Mouse (Mus musculus) hindbrain, postnatal 0 days (tissue): Measurements from ENCODE around the gene Ascl4. TPM values are rescaled to one million over a fixed set of nuclear protein-coding genes. Genes with fewer than 3 reads are reported as not detected.

ENCODE experiments used
- ATAC-seq: fragments of 200-750 bp; cut with Nextera tagmentation; 2 replicates; pipeline ENCODE4 v1.8.0; 2017; ENCODE audit warnings: mild to moderate bottlenecking, moderate TSS enrichment, moderate library complexity
- DNase-seq: peaks from one replicate; pipeline ENCODE4 v3.0.0-alpha.2; 2015; ENCODE audit warnings: low spot score
- H3K27ac ChIP-seq: fragments of 300-500 bp; sonication (generic); 2 replicates; pipeline ENCODE4 v1.5.1; 2014; ENCODE audit warnings: mild to moderate bottlenecking
- H3K27me3 ChIP-seq: fragments of 300-500 bp; sonication (generic); 2 replicates; pipeline ENCODE4 v1.6.1; 2014; ENCODE audit warnings: low read length, mixed read lengths; ENCODE audit not compliant: insufficient read depth
- H3K36me3 ChIP-seq: fragments of 300-500 bp; sonication (generic); 2 replicates; pipeline ENCODE4 v1.6.1; 2014; ENCODE audit warnings: low read length, mixed read lengths; ENCODE audit not compliant: insufficient read depth
- H3K4me1 ChIP-seq: fragments of 300-500 bp; sonication (generic); 2 replicates; pipeline ENCODE4 v1.6.1; 2014; ENCODE audit warnings: antibody characterized with exemption, low read length, mixed read lengths; ENCODE audit not compliant: insufficient read depth
- H3K4me2 ChIP-seq: fragments of 300-500 bp; sonication (generic); 2 replicates; pipeline ENCODE4 v1.6.1; 2014; ENCODE audit warnings: low read depth, mild to moderate bottlenecking, low read length, moderate library complexity, mixed read lengths
- H3K4me3 ChIP-seq: fragments of 300-500 bp; sonication (generic); 2 replicates; pipeline ENCODE4 v1.5.1; 2014; ENCODE audit warnings: low read length
- H3K9ac ChIP-seq: fragments of 300-500 bp; sonication (generic); replicated peaks from 2 replicates; pipeline ENCODE4 v1.6.1; 2014; ENCODE audit warnings: mild to moderate bottlenecking, low read length, moderate library complexity, mixed read lengths
- H3K9me3 ChIP-seq: fragments of 300-500 bp; sonication (generic); 2 replicates; pipeline ENCODE4 v1.6.1; 2016; ENCODE audit warnings: low read length, mixed read lengths
- CTCF ChIP-seq: IDR thresholded peaks from 2 replicates; pipeline ENCODE4 v1.5.1; 2016; ENCODE audit warnings: antibody characterized with exemption, control low read depth, low read depth
- WGBS: fragments of 180-500 bp; shearing (Covaris S2); extraction: QIAGEN DNeasy Blood & Tissue Kit; methylation state at CpG from one replicate; pipeline ENCODE4 v1.1.7; 2014; 5-methylcytosine and 5-hydroxymethylcytosine counted together
- polyA plus RNA-seq: library from polyadenylated mRNA; unstranded; fragments of >200 nt; fragmentation: Nextera tagmentation; extraction: Ambion mirVana; gene quantifications from 2 replicates; pipeline ENCODE4 v1.2.1, GENCODE M21; 2015
- total RNA-seq: library from RNA; depleted of rRNA; stranded (reverse); fragments of >200 nt; gene quantifications from 2 replicates; pipeline ENCODE4 v1.2.3, GENCODE M21; 2014

Ascl4 gene
- total and polyA plus RNA-seq, 2 experiments from 2014 or later = 0.25 to 0.42 TPM

DNA sequence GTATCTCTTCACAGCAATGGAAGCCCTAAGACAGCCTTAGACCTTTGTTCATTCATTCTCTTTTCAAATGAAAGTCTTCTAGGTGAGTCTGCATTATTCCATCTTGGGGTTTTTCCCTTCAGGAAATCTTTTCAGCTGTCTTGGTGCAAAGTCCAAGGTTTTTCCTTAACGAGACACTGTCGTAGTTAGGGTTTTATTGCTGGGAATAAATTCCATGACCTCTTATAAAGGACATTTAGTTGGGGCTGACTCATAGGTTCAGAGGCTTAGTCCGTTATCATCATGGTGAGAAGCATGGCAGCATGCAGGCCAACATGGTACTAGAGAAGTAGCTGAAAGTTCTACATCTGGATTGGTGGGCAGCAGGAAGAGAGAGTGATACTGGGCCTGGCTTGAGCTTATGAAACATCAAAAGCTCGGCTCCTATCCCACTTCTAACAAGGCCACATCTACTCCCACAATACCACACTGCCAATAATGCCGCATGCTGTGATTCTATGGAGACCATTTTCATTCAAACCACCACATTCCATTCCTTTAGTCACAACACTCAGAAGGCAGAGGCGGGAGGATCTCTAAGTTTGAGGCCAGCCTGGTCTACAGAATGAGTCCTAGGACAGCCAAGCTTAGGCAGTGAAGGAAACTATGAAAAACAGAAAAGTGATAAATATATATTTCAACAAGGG, 8.9 kb downstream of the Ascl4 start:
- WGBS = 96% methylated on average over 6 of the region's 6 CpGs
- H3K9ac ChIP-seq = no peak overlapping the region

DNA sequence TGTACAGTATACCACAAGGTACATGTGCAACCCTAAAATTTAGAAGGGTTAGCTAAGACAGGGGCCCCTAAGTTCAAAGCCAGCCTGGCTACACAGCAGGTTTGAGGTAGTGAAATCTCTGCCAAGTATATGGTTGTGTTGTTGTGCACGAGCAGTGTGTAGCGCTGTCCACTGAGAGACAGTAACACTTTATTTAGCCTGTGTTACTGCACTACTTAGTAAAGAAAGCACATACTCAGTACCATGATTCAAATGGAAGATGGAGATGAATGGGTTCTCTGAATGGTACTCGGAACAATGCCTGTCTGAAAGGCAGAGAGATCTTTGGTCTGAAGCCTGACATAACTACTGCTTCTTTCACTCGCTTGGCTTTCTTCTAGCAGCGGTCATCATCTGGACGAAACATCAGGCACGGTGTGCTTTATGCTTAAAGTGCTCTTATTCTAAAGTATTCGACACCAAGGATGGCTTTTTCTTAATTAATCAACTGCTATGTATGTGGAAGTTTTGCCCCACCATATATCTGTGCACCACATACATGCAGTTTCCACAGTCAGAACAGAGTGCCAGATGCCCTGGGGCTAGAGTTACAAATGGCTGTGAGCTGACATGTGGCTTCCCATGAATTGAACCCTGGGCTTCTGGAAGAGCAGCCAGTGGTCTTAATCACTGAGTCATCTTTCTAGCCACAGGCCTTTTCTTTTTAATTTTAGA, 21.2 kb downstream of the Ascl4 start:
- ATAC-seq = peak; percentile 79
- peak; percentile 12 for DNase-seq
- H3K4me2 ChIP-seq = no peak overlapping the region
- no peak overlapping the region for H3K9ac ChIP-seq
- 53% methylated on average over 8 of the region's 8 CpGs for WGBS
- peaks cover 51% of the 10 kb centered on the region for H3K36me3 ChIP-seq
- no peak overlapping the region; the same call in 1 of the 2 replicates for H3K27ac ChIP-seq
- H3K9me3 ChIP-seq = no peaks in the 10 kb centered on the region
- no peak overlapping the region for H3K4me3 ChIP-seq
- TF ChIP-seq CTCF = no peak
- no peaks in the 10 kb centered on the region for H3K27me3 ChIP-seq
- H3K4me1 ChIP-seq = no peaks in the 10 kb centered on the region

More for the DNA sequence above, 8.9 kb downstream of the Ascl4 start:
- no peaks in the 10 kb centered on the region for H3K27me3 ChIP-seq
- no peak overlapping the region for H3K27ac ChIP-seq
- DNase-seq = no peak
- no peak for TF ChIP-seq CTCF
- H3K36me3 ChIP-seq = peaks cover 50% of the 10 kb centered on the region
- no peaks in the 10 kb centered on the region for H3K9me3 ChIP-seq
- H3K4me1 ChIP-seq = no peaks in the 10 kb centered on the region
- ATAC-seq = no peak
- H3K4me3 ChIP-seq = no peak overlapping the region
- no peak overlapping the region for H3K4me2 ChIP-seq

DNA sequence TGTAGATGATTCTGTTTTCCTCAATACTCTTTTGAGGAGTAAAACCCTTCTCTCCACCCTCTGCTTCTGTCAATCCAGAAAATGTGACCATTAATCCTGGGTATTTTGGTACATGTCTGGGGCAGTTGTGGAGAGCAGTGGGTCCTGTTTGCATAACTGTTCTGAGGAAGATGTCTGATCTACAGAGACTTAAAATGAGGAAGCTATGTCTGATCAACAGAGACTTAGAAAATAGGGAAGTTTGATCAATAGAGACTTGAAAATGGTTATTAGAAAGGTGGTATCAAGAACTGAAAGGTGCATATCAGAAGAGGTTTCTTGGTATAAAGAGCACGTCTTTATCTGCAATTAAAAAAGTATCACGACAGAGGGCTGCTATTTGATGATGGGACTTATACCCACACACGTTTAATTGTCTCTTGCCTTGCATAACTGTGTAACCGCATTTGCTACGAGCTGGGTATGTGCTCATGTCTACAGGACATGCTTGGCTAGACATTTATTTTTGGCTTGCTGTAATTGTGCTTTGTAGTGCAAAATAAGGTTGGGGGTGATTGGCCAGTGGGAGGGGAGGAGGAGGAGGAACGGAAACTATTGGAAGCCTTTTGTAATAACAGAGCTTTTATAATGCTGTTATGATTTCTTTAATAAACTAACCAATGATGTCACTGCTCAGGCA, 24.4 kb downstream of the Ascl4 start:
- Histone ChIP-seq H3K27me3 (no peaks in the 10 kb centered on the region), H3K9me3 (no peaks in the 10 kb centered on the region), H3K27ac (no peak overlapping the region), H3K4me3 (no peak overlapping the region), H3K36me3 (peaks cover 32% of the 10 kb centered on the region), H3K4me2 (no peak overlapping the region), H3K9ac (no peak overlapping the region), H3K4me1 (peaks cover 3% of the 10 kb centered on the region; the same call in 1 of the 2 replicates)
- WGBS = 86% methylated on average over 6 of the region's 6 CpGs
- DNase-seq (no peak), ATAC-seq (no peak)
- TF ChIP-seq CTCF = no peak

DNA sequence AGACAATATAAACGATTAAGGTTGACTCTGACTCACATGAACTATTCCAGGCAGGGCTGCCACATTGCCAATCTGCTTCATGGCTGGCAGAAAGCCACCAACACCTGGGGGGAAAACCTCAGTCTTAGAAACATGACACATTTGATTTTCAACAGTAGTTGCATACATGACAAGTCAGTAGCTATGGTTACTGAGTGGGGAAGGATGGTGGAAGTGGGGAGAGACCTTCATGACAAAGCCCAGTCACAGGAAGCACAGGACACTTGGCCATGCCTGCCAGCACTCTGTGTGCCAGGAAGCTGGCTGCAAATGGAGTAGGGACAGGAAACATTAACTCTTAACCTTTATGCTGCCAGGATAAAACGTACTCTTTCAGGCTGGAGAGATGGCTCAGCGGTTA, 25.9 kb downstream of the Ascl4 start:
- TF ChIP-seq CTCF = no peak
- no peak overlapping the region for H3K4me3 ChIP-seq
- no peak for DNase-seq

DNA sequence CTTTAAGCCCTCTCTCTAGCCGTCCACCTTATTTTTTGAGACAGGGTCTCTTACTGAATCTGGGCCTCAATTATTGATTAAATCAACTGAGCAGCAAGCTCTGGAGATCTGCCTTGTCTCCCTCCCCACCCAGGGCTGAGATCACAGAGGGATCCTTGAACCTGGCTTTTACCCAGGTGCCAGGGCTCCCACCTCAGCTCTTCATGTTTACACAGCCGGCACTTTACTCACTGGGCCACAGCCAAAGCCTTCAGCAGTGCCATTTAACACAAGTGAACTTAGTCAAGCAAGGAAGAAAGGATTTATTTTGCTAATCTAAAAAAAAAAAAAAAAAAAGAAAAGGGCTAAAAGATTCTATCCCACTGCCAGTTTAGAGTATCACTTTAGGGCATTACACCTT, 26.9 kb downstream of the Ascl4 start:
- peaks cover 17% of the 10 kb centered on the region; the same call in 1 of the 2 replicates for H3K36me3 ChIP-seq
- no peak overlapping the region for H3K4me2 ChIP-seq
- H3K4me1 ChIP-seq = peaks cover 3% of the 10 kb centered on the region; the same call in 1 of the 2 replicates
- H3K4me3 ChIP-seq = no peak overlapping the region
- H3K27ac ChIP-seq = no peak overlapping the region
- no peak for ATAC-seq
- DNase-seq = no peak
- no peaks in the 10 kb centered on the region for H3K27me3 ChIP-seq
- TF ChIP-seq CTCF = no peak
- H3K9me3 ChIP-seq = no peaks in the 10 kb centered on the region
- 71% methylated on average over 2 of the region's 2 CpGs for WGBS
- no peak overlapping the region for H3K9ac ChIP-seq

More for the DNA sequence above, 25.9 kb downstream of the Ascl4 start:
- H3K27me3 ChIP-seq = no peaks in the 10 kb centered on the region
- no peak overlapping the region for H3K9ac ChIP-seq
- peaks cover 3% of the 10 kb centered on the region; the same call in 1 of the 2 replicates for H3K4me1 ChIP-seq
- 68% methylated on average over 3 of the region's 3 CpGs for WGBS
- H3K4me2 ChIP-seq = no peak overlapping the region
- H3K9me3 ChIP-seq = no peaks in the 10 kb centered on the region
- ATAC-seq = no peak
- no peak overlapping the region; the same call in 1 of the 2 replicates for H3K27ac ChIP-seq
- peaks cover 27% of the 10 kb centered on the region for H3K36me3 ChIP-seq

DNA sequence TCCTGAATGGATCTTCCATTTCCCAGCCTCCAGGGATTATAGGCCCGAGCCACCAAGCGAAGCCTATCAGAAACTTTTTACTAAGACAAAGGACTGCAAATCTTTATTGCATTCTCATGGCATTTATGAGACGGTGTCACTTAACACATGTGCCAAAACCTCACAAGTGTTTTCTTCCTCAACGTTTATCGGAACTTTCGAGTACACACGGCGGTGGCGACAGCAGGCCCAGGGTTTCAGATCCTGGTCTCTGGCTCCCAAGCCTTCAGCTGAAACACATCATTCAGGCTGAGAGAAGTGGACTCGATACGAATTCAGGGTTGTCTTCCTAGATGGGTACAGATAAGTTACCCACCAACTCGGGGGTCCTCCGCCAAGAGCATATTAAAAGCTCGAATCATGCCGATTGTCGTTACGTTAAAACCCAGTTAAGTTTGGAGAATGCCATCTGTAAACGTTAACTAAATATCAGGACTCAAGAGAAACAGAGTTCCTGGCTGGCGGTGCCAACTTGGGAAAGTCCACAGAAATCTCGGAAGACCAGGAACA, 29.5 kb downstream of the Ascl4 start:
- WGBS = 6% methylated on average over 20 of the region's 20 CpGs
- peak overlapping the region; percentile 61 for H3K4me2 ChIP-seq
- H3K36me3 ChIP-seq = peaks cover 10% of the 10 kb centered on the region; the same call in 1 of the 2 replicates
- peak overlapping the region; percentile 86 for H3K27ac ChIP-seq
- peak overlapping the region; percentile 95 for H3K4me3 ChIP-seq
- DNase-seq = no peak
- peak overlapping the region; percentile 88 for H3K9ac ChIP-seq
- H3K9me3 ChIP-seq = no peaks in the 10 kb centered on the region
- TF ChIP-seq CTCF = no peak
- peak; percentile 41; the same call in 1 of the 2 replicates for ATAC-seq
- peaks cover 3% of the 10 kb centered on the region; the same call in 1 of the 2 replicates for H3K4me1 ChIP-seq
- H3K27me3 ChIP-seq = no peaks in the 10 kb centered on the region
